Mouse (Mus musculus) embryo, embryonic 10.5 days (tissue): ENCODE data around the gene Fancd2.

Experiments used
- DNase-seq: peaks from one replicate; pipeline ENCODE4 v3.0.0-alpha.2; 2015; ENCODE audit warnings: low spot score

Gene Fancd2

GRCm38 (mm10) chr6:113612258-113612969 lies 80.9 kb downstream of the Fancd2 start:
- no peak for DNase-seq

- no peak for DNase-seq
Measured at GRCm38 (mm10) chr6:113614152-113614551, 82.7 kb downstream of the Fancd2 start.

- DNase-seq = no peak
Measured at GRCm38 (mm10) chr6:113614997-113615396, 83.5 kb downstream of the Fancd2 start.

GRCm38 (mm10) chr6:113615489-113615888 lies 84.0 kb downstream of the Fancd2 start:
- DNase-seq = no peak

- DNase-seq = no peak
Measured at GRCm38 (mm10) chr6:113623386-113623785, 91.9 kb downstream of the Fancd2 start.

- DNase-seq = peak; percentile 91
Measured at GRCm38 (mm10) chr6:113623941-113624751, 92.7 kb downstream of the Fancd2 start, which contains the start of gene Vhl. Vhl (plus strand) TSS chr6:113623959.

GRCm38 (mm10) chr6:113624989-113625770 lies 93.7 kb downstream of the Fancd2 start:
- DNase-seq = no peak

- DNase-seq = no peak
Measured at GRCm38 (mm10) chr6:113630322-113630721, 98.8 kb downstream of the Fancd2 start.

GRCm38 (mm10) chr6:113632863-113633262 lies 101.4 kb downstream of the Fancd2 start:
- no peak for DNase-seq

- DNase-seq = peak; percentile 96
Measured at GRCm38 (mm10) chr6:113638302-113639040, 107.0 kb downstream of the Fancd2 start, which contains the start of gene Irak2. Irak2 (plus strand) TSS chr6:113638467.

GRCm38 (mm10) chr6:113639201-113639600 lies 107.7 kb downstream of the Fancd2 start:
- DNase-seq = no peak

- DNase-seq = no peak
Measured at GRCm38 (mm10) chr6:113642605-113643004, 111.1 kb downstream of the Fancd2 start.

- DNase-seq = no peak
Measured at GRCm38 (mm10) chr6:113643021-113643420, 111.5 kb downstream of the Fancd2 start.

- DNase-seq = no peak
Measured at GRCm38 (mm10) chr6:113643967-113644366, 112.5 kb downstream of the Fancd2 start.

GRCm38 (mm10) chr6:113644808-113645207 lies 113.3 kb downstream of the Fancd2 start:
- peak; percentile 8 for DNase-seq
